Mouse (Mus musculus) heart, postnatal 14 days (tissue): Measurements from ENCODE around the gene Gm10192. TPM values are rescaled to one million over a fixed set of nuclear protein-coding genes. Genes with fewer than 3 reads are reported as not detected.
"Not testable (repeated sequence)": the region's sequence is repeated elsewhere in the genome, so short reads cannot be mapped to it uniquely, and the experiment has no call there.

Source experiments
- DNase-seq, 2 experiments: peaks; one replicate each; pipeline ENCODE4 v3.0.0; 2021 to 2022
- intact Hi-C: fragments of 180-260 bp; cut with DNase I; formaldehyde crosslinking; loops from one replicate; pipeline ENCODE4 v1.15.1; 2025
- long read RNA-seq, 2 experiments: library from polyadenylated mRNA; stranded (forward); transcript quantifications; one replicate each; pipeline ENCODE4 v2.0.0; 2021
- total RNA-seq, 2 experiments: library from RNA; stranded (reverse); gene quantifications; 2 replicates each; pipeline ENCODE4 v1.2.3; 2021

Gene Gm10192
- not detected for total RNA-seq
- long read RNA-seq, experiment 1 = 0 reads
- long read RNA-seq, experiment 2 = 0 reads

DNA sequence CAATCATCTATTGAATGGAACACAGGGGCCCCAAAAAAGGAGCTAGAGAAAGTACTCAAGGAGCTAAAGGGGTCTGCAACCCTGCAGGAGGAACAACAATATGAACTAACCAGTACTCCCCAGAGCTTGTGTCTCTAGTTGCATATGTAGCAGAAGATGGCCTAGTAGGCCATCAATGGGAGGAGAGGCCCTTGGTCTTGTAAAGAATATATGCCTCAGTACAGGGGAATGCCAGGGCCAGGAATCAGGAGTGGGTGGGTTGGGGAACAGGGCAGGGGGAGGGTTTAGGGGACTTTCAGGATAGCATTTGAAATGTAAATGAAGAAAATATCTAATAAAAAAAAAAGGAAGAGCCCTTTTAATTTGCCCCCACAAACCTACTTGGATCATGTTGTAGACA, at the start of gene Gm10192:
Gm10192 (minus strand) TSS at position 101 of the 400 bp plus-strand sequence.
- DNase-seq, intact Hi-C loops: not testable (repeated sequence)

DNA sequence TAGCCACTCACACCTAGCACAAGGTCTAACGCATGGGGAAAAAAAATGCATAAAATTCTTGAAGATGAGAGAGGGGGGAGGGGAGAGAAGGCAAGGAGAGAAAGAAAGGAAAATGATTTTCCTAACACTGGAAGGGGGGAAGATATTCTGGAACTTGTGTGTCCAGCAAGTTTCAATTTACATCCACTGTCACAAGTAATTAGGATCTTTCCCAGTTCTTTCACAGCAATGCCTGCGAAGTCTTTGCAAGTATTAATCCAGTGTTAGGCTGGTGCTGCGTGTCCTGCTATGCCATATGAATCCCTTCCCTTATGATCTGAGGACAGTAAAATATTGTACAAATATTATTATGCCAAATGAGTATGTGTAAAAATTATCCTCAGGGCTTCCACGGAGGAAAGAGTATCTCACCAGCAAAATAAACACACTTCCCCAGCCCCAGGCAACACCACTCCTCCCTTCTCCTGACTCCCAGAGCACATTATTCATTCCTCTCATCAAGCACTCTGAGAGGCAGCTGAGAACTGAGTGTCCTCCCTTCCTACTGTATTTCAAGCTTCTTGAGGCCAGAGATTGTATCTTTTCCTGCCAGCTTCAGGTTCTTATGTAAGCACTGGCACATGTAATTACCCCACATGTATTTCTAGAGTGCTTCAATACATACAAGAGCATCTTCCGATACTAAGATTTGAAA, 47.6 kb upstream of the Gm10192 start:
- DNase-seq = no peak
- intact Hi-C loops = no loop called here

DNA sequence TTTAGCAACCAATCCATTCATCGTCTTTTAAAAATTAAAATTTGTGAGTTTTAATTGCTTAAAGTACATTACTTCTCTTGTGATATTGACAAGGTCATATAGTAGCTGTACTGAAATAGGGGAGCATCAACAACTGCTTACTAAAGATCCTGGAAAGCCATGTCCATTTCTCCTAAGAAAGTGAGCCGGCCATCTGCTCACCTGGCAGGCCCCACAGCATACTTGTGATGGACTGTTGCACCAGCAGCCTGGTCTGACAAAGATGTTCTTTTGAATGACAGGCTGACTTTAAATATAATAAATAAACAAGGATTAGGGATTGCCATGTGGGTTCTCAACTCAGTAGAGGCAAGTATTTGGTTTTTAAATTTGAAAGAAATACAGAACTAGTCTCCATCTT, 36.7 kb upstream of the Gm10192 start:
- DNase-seq = no peak
- intact Hi-C loops = no loop called here

DNA sequence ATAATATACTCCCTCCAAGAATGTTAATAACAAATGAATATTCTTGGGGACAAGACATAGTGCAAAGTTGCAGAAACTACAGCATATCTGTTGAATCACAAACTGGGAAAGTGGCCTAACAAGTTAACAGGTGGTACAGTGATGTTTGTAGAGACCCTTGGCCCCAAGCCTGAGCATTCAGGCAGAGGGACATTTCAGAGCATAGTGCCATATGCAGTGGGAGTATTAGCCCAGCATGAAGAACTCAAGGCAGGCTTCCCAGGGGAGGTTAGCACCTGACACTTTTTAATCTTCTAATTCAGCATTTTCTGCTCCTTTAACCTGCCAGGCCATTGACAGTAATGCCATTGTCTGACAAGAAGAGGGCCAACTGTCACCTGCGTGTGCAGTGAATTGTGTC, 34.9 kb upstream of the Gm10192 start:
- intact Hi-C loops = no loop called here
- DNase-seq = no peak

DNA sequence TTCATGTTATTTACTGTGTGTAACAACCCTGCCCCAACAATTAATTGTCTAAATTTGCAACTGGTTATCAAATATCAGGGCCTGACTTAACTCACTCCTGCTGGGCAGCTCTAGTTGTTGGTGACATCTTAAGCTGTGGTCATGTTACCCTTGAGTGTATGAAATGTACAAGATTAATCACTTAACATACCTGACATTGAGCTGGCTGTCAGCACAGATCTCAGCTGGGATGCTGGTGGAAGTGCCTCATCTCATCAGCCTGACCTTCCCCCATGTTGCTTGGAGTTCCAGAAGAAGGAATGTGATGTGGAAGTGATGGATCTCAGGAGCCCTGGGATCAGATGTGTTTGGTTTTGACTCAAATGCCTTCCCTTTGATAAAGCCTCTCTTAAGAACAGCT, 29.5 kb upstream of the Gm10192 start:
- intact Hi-C loops = no loop called here
- DNase-seq = no peak

DNA sequence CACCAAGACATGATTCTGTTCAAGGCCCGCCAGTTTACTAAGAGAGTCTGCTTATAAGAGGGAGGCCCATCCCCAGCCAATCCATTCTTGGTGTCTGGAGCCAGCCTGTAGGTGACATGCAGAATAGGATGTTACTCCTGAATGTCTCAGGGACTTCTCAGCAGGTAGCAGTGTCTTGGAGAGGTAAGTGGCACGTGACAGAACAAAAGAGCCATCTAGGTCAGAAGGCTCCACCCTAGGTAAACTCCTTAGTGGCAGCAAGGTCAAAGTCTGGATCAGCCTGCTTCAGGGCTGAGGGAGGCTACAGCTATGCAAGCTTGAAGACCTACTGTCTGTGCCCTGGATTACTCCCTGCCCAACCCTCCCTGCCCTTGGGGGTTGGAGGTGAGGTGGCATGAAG, 20.0 kb upstream of the Gm10192 start:
- DNase-seq, intact Hi-C loops: not testable (repeated sequence)

DNA sequence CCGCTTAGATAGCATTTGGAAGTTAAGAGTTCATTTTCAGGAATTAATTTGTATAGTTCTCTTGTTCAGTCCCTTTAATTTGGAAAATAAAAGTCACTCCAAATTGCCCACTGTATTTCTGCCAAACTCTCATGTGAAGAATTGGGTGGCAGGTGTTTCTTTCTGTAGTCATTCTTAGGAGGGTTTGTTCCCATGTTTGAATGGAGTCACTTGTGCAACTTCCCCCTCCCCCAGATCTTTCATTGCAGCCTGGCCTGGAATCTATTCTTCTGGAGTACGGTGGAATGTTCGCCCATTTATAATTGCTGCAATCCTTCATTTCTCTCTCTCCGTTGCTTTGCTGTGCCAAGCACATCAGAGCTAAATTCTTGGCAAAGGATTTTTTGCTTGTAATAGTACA, 10.2 kb upstream of the Gm10192 start:
- intact Hi-C loops = no loop called here
- no peak for DNase-seq

DNA sequence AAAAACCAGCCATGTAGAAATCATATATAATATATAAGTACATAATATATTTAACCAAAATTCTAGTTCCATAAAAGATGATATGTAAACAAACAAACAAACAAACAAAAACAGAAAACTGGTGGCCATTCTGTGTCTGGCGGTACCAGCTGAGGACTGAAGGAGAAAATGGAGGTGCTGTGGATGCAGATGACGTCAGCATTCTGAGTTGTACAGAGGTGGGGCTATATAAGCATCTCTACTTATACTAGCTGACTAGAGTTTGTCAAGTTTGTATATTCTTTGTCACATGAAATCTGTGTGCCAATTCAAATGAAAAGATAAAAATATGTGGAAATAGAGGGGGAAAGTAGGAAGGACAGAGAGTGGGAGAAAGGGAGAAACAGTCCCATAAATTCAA, 9.6 kb upstream of the Gm10192 start:
- intact Hi-C loops = no loop called here
- DNase-seq = no peak

DNA sequence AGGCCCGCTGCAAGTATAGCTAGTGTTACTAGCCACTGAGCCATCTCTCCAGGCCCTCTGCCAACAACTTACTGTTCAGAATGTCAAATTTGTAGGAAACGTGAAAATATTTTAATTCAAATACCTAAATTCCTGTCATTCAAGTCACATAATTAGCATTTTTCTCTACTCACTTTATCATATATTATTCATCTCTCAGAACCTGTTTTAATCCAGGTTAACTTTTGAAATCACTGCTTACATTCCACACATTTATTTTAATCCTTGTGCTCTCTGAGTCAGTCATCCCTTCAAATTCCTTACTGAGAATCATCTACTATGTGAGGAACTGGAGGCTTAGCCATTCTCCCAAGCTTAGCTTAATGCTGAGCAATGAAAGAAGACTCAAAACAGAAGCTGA, 2.6 kb downstream of the Gm10192 start:
- DNase-seq = no peak
- intact Hi-C loops = no loop called here

DNA sequence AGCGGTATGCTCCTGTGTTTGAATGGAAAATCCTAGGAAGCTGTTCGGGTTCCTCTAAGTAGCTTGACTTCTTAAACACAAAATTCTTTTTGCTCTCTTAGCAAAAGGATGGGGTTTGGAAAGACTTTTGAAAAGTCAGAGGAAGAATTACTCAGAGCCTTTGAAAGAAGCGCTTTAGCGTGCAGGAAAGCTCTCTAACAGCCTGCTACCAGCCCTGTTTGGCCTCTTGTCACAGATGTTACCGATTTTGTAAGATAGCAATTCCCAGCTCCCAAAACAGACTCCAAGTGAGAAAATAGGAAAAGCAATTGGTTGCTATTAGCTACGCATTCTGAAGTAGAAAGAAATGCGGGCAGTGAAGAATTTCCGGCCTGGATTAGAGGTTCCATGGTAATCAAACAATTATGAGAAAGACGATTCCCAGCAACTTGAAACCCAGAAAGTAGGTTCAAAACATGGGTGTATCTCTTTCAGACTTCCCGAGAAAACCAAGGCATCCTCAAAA, 26.1 kb downstream of the Gm10192 start:
- DNase-seq = no peak
- intact Hi-C loops = no loop called here

DNA sequence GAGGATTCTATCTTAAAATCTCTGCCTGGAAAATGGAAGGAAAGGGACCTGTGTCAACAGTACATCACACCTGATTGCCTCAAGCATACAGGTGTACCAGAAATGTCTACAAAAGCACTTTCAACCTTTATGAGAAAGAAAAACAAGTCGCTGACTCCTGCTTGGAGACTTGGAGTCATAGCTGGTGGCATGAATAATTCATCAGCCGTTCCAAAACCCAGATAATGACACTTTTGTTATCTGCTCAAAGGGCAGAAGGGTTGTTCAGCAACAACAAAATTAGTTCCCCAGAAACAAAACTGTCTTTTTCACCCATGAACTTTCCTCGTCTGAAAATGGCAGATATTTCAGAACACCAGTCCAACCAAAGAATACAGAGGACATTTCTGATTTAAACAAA, 26.9 kb downstream of the Gm10192 start:
- intact Hi-C loops = no loop called here
- no peak for DNase-seq

DNA sequence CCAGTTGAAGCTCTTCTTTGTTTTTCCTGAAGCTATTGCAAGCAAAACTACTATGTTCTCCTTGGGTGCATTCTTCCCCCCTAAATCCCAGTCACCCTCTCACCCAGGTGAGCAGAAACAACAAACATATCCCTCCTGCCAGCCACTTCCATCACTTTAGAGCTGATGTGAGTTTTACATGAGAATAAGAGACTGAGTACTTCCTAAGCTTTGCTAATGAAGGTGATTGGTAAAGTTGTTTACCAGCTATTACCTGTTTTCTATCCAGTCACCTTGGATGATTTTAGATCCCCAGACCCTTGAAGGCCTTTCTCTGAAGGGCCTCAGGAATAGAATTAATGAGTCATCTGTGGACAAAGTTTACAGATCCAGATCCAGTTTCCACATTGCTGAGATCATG, 29.4 kb downstream of the Gm10192 start:
- DNase-seq = no peak
- intact Hi-C loops = no loop called here

DNA sequence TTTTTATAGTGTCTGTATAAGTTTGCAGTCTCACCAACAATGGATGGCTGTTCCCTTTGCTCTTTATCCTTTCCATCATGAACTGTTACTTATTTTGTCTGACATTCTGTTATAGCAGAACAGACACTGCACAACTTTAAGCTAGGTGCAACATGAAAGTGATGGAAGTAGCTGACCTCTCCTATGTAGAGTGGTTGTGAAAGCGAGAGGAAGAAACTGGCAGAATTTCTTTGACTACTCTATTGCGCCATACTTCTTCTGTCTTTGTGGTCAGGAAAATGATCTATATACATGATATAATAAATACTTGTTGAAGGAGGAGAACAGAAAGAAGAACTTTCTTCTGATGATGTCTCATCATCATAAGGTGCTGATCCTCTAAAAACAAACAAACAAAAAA, 40.5 kb downstream of the Gm10192 start:
- no peak for DNase-seq
- intact Hi-C loops = no loop called here
